Mouse (Mus musculus): ENCODE results near the gene Ly6g6e. TPM values are rescaled to one million over a fixed set of nuclear protein-coding genes. Genes with fewer than 3 reads are reported as not detected.
A peak's percentile ranks its signal among the peaks of the same experiment; 100 is the strongest.

Gene Ly6g6e
- polyA plus RNA-seq, 1 experiment = not detected

DNA sequence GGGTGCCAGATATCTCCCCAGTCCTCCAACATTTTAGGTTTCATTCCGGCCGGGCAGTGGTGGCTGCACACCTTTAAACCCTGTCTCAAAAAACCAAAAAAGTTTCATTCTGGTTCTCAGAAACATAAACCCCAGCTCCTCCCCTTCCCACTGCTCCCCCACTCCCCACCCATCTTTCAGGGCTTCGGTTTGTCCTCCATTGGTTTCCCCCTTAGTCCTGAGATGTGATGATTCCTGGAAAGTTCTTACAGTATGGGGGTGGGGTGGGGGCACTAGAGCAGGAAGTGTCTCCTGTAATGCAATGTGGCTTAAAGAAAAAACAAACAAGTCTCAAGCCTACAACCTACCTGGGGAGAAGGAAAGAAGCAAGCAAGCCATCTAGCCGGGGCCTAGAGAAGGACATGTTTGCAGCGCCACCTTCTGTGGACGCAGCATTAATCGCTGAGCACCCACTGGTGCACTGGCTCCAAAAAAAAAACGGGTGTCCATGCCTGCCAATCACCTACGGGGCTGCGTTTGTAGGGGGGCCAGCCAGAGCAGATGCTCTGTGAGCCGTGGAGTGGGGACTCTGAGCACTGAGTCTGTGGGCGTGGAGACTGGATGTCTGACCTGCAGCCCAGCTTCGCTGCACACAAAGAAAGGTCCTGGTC, 29.2 kb downstream of the Ly6g6e start:
- Histone ChIP-seq H3K36me3 (ENCODE audit: control insufficient read depth, insufficient read depth) (peaks cover 4% of the 10 kb centered on the region), H3K27me3 (ENCODE audit: control insufficient read depth, insufficient read depth, insufficient read length) (no peaks in the 10 kb centered on the region), H3K79me2 (ENCODE audit: control insufficient read depth, insufficient read depth) (no peaks in the 10 kb centered on the region), H3ac (ENCODE audit: control insufficient read depth, insufficient read length, low read depth) (peak overlapping the region; percentile 40), H3K4me3 (ENCODE audit: insufficient read depth, poor library complexity, severe bottlenecking) (no peak overlapping the region), H3K79me3 (ENCODE audit: low read depth) (no peaks in the 10 kb centered on the region)
- TF ChIP-seq MAX (IDR thresholded peaks at IDR 0.05) (no peak), CEBPB (IDR thresholded peaks at IDR 0.05; ENCODE audit: low read depth) (no peak), USF1 (IDR thresholded peaks at IDR 0.05; ENCODE audit: low read depth) (no peak), FOSL1 (IDR thresholded peaks at IDR 0.05; ENCODE audit: insufficient read depth, low read length, poor library complexity, severe bottlenecking) (no peak), CTCF (IDR thresholded peaks at IDR 0.05; ENCODE audit: control insufficient read depth, insufficient read depth, insufficient read length) (peak; percentile 41)

DNA sequence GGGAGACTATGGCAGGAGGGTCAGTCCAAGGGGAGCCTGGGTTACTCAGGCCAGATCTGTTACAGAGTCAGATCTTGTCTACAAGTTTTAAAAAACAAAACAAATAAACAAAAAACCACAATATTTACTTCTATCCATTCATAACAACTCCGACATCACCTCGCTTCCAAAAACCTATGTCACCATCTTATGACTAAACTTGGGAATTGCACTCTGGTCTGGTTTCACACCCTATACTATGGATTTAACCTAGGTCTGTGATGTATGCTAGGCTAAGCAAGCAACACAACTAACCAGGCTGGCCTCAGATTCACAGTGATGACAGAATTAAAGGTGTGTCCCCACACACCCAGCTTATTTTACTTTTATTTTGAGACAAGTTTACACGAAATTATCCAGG, 29.8 kb downstream of the Ly6g6e start:
- H3K27me3 ChIP-seq (ENCODE audit: control insufficient read depth, insufficient read depth, insufficient read length) = no peaks in the 10 kb centered on the region
- no peak overlapping the region for H3K4me3 ChIP-seq (ENCODE audit: insufficient read depth, poor library complexity, severe bottlenecking)
- no peaks in the 10 kb centered on the region for H3K79me3 ChIP-seq (ENCODE audit: low read depth)
- no peak overlapping the region for H3ac ChIP-seq (ENCODE audit: control insufficient read depth, insufficient read length, low read depth)
- TF ChIP-seq FOSL1 (IDR thresholded peaks at IDR 0.05; ENCODE audit: insufficient read depth, low read length, poor library complexity, severe bottlenecking) = no peak
- no peak for TF ChIP-seq MAX (IDR thresholded peaks at IDR 0.05)
- no peak for TF ChIP-seq CEBPB (IDR thresholded peaks at IDR 0.05; ENCODE audit: low read depth)
- no peak for TF ChIP-seq CTCF (IDR thresholded peaks at IDR 0.05; ENCODE audit: control insufficient read depth, insufficient read depth, insufficient read length)
- no peak for TF ChIP-seq MYOD1 (IDR thresholded peaks at IDR 0.05; ENCODE audit: control insufficient read depth, insufficient read length, low read depth)
- TF ChIP-seq MYOG (IDR thresholded peaks at IDR 0.05; ENCODE audit: control insufficient read depth, extremely low read depth, insufficient read length) = no peak
- no peak for TF ChIP-seq USF1 (IDR thresholded peaks at IDR 0.05; ENCODE audit: low read depth)
- no peaks in the 10 kb centered on the region for H3K36me3 ChIP-seq (ENCODE audit: control insufficient read depth, insufficient read depth)
- no peaks in the 10 kb centered on the region for H3K79me2 ChIP-seq (ENCODE audit: control insufficient read depth, insufficient read depth)

DNA sequence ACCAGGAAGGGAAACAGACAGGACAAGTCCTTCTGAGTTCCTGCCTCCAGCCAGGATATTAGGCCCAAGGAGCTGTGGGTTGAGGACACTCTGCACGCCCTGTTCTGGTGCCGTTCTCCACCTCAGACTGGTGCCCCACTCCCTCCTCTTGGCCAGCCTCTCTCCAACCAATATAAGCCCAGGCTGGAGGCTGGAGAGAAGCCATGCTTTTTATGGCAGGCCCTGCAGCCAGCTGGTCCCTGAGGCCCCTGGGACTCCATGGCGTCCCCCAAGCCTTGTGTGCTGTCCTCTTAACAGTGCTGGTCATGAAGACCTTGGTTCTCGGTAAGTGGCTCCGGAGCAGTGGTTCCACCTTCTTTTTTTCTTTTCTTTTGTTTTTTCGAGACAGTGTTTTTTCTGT, 31.4 kb downstream of the Ly6g6e start, which contains the start of gene Ly6g5c:
TSS of gene Ly6g5c (plus strand) at position 183 of the 400 bp plus-strand sequence.
- Histone ChIP-seq H3ac (ENCODE audit: control insufficient read depth, insufficient read length, low read depth) (no peak within 1 kb of the TSS), H3K36me3 (ENCODE audit: control insufficient read depth, insufficient read depth) (no peaks in the 10 kb centered on the region), H3K4me3 (ENCODE audit: insufficient read depth, poor library complexity, severe bottlenecking) (no peak within 1 kb of the TSS), H3K27me3 (ENCODE audit: control insufficient read depth, insufficient read depth, insufficient read length) (no peaks in the 10 kb centered on the region), H3K79me2 (ENCODE audit: control insufficient read depth, insufficient read depth) (no peaks in the 10 kb centered on the region), H3K79me3 (ENCODE audit: low read depth) (no peaks in the 10 kb centered on the region)
- TF ChIP-seq MYOD1 (IDR thresholded peaks at IDR 0.05; ENCODE audit: control insufficient read depth, insufficient read length, low read depth) (no peak), MYOG (IDR thresholded peaks at IDR 0.05; ENCODE audit: control insufficient read depth, extremely low read depth, insufficient read length) (no peak), CTCF (IDR thresholded peaks at IDR 0.05; ENCODE audit: control insufficient read depth, insufficient read depth, insufficient read length) (no peak), USF1 (IDR thresholded peaks at IDR 0.05; ENCODE audit: low read depth) (no peak), CEBPB (IDR thresholded peaks at IDR 0.05; ENCODE audit: low read depth) (no peak), MAX (IDR thresholded peaks at IDR 0.05) (no peak), FOSL1 (IDR thresholded peaks at IDR 0.05; ENCODE audit: insufficient read depth, low read length, poor library complexity, severe bottlenecking) (no peak)

DNA sequence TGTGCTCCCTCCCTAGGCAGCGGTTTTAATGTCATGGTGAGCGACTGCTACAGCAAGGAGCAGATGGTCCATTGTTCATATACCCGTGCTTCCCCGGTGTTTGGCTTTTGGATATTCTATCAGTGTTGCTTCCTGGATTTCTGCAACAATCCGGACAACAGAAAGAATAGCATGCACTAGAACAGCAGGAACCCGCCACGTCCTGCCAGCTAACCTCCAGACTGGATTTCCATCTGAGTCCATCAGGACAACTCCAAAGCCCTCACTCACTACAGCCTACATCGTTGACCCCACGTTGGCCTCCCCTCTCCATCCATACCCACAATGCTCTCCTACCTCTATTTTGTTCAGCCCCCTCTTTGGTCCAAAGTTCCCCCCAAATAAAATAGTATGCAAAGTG, 35.1 kb downstream of the Ly6g6e start:
- Histone ChIP-seq H3K36me3 (ENCODE audit: control insufficient read depth, insufficient read depth) (peaks cover 23% of the 10 kb centered on the region), H3K4me3 (ENCODE audit: insufficient read depth, poor library complexity, severe bottlenecking) (no peak overlapping the region), H3K79me2 (ENCODE audit: control insufficient read depth, insufficient read depth) (no peaks in the 10 kb centered on the region), H3K79me3 (ENCODE audit: low read depth) (no peaks in the 10 kb centered on the region), H3K27me3 (ENCODE audit: control insufficient read depth, insufficient read depth, insufficient read length) (no peaks in the 10 kb centered on the region), H3ac (ENCODE audit: control insufficient read depth, insufficient read length, low read depth) (no peak overlapping the region)
- no peak for TF ChIP-seq MYOD1 (IDR thresholded peaks at IDR 0.05; ENCODE audit: control insufficient read depth, insufficient read length, low read depth)
- no peak for TF ChIP-seq MAX (IDR thresholded peaks at IDR 0.05)
- TF ChIP-seq FOSL1 (IDR thresholded peaks at IDR 0.05; ENCODE audit: insufficient read depth, low read length, poor library complexity, severe bottlenecking) = no peak
- no peak for TF ChIP-seq CTCF (IDR thresholded peaks at IDR 0.05; ENCODE audit: control insufficient read depth, insufficient read depth, insufficient read length)
- no peak for TF ChIP-seq USF1 (IDR thresholded peaks at IDR 0.05; ENCODE audit: low read depth)
- no peak for TF ChIP-seq MYOG (IDR thresholded peaks at IDR 0.05; ENCODE audit: control insufficient read depth, extremely low read depth, insufficient read length)
- TF ChIP-seq CEBPB (IDR thresholded peaks at IDR 0.05; ENCODE audit: low read depth) = no peak

DNA sequence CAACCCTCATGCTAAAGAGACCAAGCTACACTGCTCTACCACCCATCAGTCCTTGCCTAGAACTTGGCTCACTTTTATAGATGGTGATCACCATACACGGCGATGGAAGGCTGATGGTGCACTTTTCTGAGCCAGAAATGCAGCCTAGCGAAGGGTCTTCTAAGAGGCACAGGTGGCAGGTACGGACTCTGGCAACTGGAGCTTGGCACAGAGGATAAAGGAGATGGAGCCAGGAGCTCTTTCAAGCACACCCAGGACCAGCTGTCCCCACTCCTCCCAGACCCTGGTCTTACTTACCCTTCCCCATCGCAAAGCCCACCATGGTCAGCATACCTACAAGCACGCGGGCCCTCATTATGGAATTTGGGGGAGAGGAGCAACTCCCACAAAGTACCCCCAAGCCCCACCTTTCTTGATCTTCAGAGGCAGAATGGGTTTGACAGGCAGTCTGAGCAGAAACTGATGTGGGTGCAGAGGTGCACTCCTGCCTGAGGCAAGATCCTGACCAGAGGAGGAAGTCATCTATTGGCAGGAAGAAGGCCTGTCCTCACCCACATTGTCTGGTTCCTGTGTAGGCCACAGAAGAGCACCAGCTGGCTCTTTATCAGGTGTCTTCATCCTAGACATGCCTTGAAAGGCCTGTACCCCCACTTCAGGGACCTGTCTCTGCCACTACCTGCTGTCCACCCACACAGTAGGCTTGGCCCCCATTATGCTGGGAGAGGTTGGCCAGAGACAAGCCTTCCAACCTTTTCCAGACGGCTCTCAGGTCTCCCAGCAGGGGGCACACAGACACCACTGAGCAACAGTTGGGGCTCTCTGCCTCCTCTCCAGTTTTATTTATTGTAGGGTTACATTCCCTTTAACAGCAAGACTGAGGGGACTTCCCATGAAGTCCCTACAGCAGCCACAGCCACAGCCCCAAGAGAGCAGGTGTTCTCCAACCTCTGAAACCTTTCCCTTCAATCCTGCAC, 38.6 kb downstream of the Ly6g6e start, which contains the start of gene Ly6g5b:
TSS of gene Ly6g5b (minus strand) at position 383 of the 974 bp plus-strand sequence.
- no peak within 1 kb of the TSS for H3ac ChIP-seq (ENCODE audit: control insufficient read depth, insufficient read length, low read depth)
- peaks cover 49% of the 10 kb centered on the region for H3K36me3 ChIP-seq (ENCODE audit: control insufficient read depth, insufficient read depth)
- peaks cover 9% of the 10 kb centered on the region for H3K79me3 ChIP-seq (ENCODE audit: low read depth)
- peaks cover 20% of the 10 kb centered on the region for H3K79me2 ChIP-seq (ENCODE audit: control insufficient read depth, insufficient read depth)
- H3K4me3 ChIP-seq (ENCODE audit: insufficient read depth, poor library complexity, severe bottlenecking) = no peak within 1 kb of the TSS
- TF ChIP-seq FOSL1 (IDR thresholded peaks at IDR 0.05; ENCODE audit: insufficient read depth, low read length, poor library complexity, severe bottlenecking) (no peak), CTCF (IDR thresholded peaks at IDR 0.05; ENCODE audit: control insufficient read depth, insufficient read depth, insufficient read length) (no peak), CEBPB (IDR thresholded peaks at IDR 0.05; ENCODE audit: low read depth) (no peak), MAX (IDR thresholded peaks at IDR 0.05) (no peak), MYOG (IDR thresholded peaks at IDR 0.05; ENCODE audit: control insufficient read depth, extremely low read depth, insufficient read length) (no peak), USF1 (IDR thresholded peaks at IDR 0.05; ENCODE audit: low read depth) (no peak), MYOD1 (IDR thresholded peaks at IDR 0.05; ENCODE audit: control insufficient read depth, insufficient read length, low read depth) (no peak)
- H3K27me3 ChIP-seq (ENCODE audit: control insufficient read depth, insufficient read depth, insufficient read length) = no peaks in the 10 kb centered on the region
